9 mouse cellular contexts compared by ENCODE assay signal in the genomic region with DNA sequence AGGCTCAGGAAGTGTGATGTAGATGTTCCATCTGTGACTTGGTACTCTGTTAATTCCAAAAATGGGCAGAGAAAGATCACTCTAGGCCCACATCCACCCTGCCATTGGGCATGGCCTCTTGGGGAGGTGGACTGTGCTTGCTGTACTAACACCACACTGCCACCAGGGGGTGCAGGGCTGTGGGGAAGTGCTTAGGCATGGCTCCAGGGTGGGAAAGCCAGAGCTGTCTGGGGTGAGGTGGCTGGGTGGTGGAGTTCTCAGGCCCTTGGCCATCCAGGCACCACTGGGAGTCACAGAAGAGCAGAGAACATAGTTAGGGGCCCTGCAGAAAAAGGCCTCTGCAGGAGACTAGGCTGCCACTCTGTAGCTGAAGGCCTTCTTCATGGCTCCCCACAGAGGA.
DNase-seq lines count a peak whose midpoint lies in the region; ATAC-seq lines count a peak whose summit lies in the region.
"Had no signal": no experiment of that assay in that cellular context is flagged by ENCODE, and none has a peak within 500 bp of the region (broad histone marks: within the 10 kb centered on the region; RNA-seq: fewer than 3 reads in every experiment).

No protein-coding gene starts in this region.

- no peak for ATAC-seq in midbrain, embryonic 11.5 days (ENCODE audit: low FRiP score)
- ATAC-seq in midbrain, embryonic 15.5 days (replicated peaks) = no peak; the same call in 1 of the 2 replicates

- no peaks in the 10 kb centered on the region for H3K9me3 ChIP-seq in midbrain, embryonic 11.5 days (ENCODE audit: control insufficient read depth, low read length)
- no peaks in the 10 kb centered on the region for H3K9me3 ChIP-seq in midbrain, embryonic 15.5 days
- H3K9me3 ChIP-seq: heart, embryonic 15.5 days had no signal

- no peaks in the 10 kb centered on the region for H3K4me1 ChIP-seq in midbrain, embryonic 11.5 days (ENCODE audit: control insufficient read depth, insufficient read depth, low read length)
- H3K4me1 ChIP-seq in midbrain, embryonic 15.5 days = no peaks in the 10 kb centered on the region
- H3K4me1 ChIP-seq: heart, embryonic 15.5 days had no signal

- H3K4me2 ChIP-seq in midbrain, embryonic 11.5 days = no peak overlapping the region
- no peak overlapping the region for H3K4me2 ChIP-seq in midbrain, embryonic 15.5 days
- H3K4me2 ChIP-seq: heart, embryonic 15.5 days had no signal

- no peak overlapping the region for H3K27ac ChIP-seq in midbrain, embryonic 11.5 days (ENCODE audit: low read depth, low read length)
- no peak overlapping the region for H3K27ac ChIP-seq in midbrain, embryonic 15.5 days
- H3K27ac ChIP-seq: heart, embryonic 15.5 days had no signal

- DNase-seq in adrenal gland, adult (ENCODE audit: inconsistent age in 2 of 2, low spot score in 1 of 2) = peak; percentile 25 to 63
- DNase-seq in adrenal gland, postnatal 4 days (ENCODE audit: low spot score in 2 of 2) = no peak
- DNase-seq in midbrain, embryonic 11.5 days (ENCODE audit: low spot score, missing footprints) = peak; percentile 56
- DNase-seq in embryo, embryonic 10 days (ENCODE audit: low spot score) = peak; percentile 42
- DNase-seq in lung, postnatal 10 days = peak; percentile 59
- peak; percentile 18 to 69 for DNase-seq in thymus, postnatal 10 days (ENCODE audit: low spot score in 2 of 2)
- DNase-seq in MN1 (ENCODE audit: low spot score) = no peak

- H3K9ac ChIP-seq in midbrain, embryonic 11.5 days (ENCODE audit: low read length) = no peak overlapping the region
- no peak overlapping the region for H3K9ac ChIP-seq in midbrain, embryonic 15.5 days
- H3K9ac ChIP-seq: heart, embryonic 15.5 days had no signal

- no peak overlapping the region for H3K4me3 ChIP-seq in midbrain, embryonic 11.5 days (ENCODE audit: low read depth, low read length)
- H3K4me3 ChIP-seq in midbrain, embryonic 15.5 days = no peak overlapping the region
- H3K4me3 ChIP-seq: heart, embryonic 15.5 days had no signal

- H3K36me3 ChIP-seq in midbrain, embryonic 11.5 days (ENCODE audit: control insufficient read depth, insufficient read depth, low read length) = no peaks in the 10 kb centered on the region
- H3K36me3 ChIP-seq in midbrain, embryonic 15.5 days (replicated peaks) = no peaks in the 10 kb centered on the region
- H3K36me3 ChIP-seq: heart, embryonic 15.5 days had no signal

- H3K27me3 ChIP-seq in midbrain, embryonic 11.5 days (ENCODE audit: control insufficient read depth, insufficient read depth, low read length) = no peaks in the 10 kb centered on the region
- H3K27me3 ChIP-seq in midbrain, embryonic 15.5 days (replicated peaks) = no peaks in the 10 kb centered on the region
- H3K27me3 ChIP-seq: heart, embryonic 15.5 days had no signal

Comparison
In these comparisons a context has a peak if more than half of its experiments do, and no peak if none do; other contexts are left out.
1. DNase-seq: peak in adrenal gland, adult (2 of 2), midbrain, embryonic 11.5 days (single experiment), embryo, embryonic 10 days (single experiment), lung, postnatal 10 days (single experiment) and thymus, postnatal 10 days (2 of 2); none in adrenal gland, postnatal 4 days (0 of 2) and MN1 (single experiment).